Mouse (Mus musculus) CH12.LX (cell line): ENCODE measurements around the gene Stpg4. TPM values are rescaled to one million over a fixed set of nuclear protein-coding genes. Genes with fewer than 3 reads are reported as not detected.

Source experiments
- DNase-seq: peaks from one replicate; pipeline ENCODE4 v3.0.0-alpha.2; 2013; ENCODE audit errors: extremely low read depth
- H3K27ac ChIP-seq: 2 replicates; pipeline ENCODE4 v1.5.1; 2012; ENCODE audit warnings: low read depth, mild to moderate bottlenecking, control low read depth, moderate library complexity; ENCODE audit not compliant: insufficient read depth
- H3K27me3 ChIP-seq: replicated peaks from 2 replicates; pipeline ENCODE3; 2012; ENCODE audit warnings: inconsistent platforms
- H3K36me3 ChIP-seq, 2 experiments: replicated peaks in 1 of 2; 2 replicates each; pipeline versions ENCODE3 to v1.6.1; 2012; ENCODE audit warnings: inconsistent platforms in 1 of 2, low read length in 1 of 2, mild to moderate bottlenecking in 1 of 2, mixed read lengths in 1 of 2, moderate library complexity in 1 of 2; ENCODE audit not compliant: control insufficient read depth in 1 of 2, insufficient read depth in 1 of 2
- H3K4me1 ChIP-seq, 2 experiments: 2 replicates each; pipeline ENCODE4 v1.6.1; 2012; ENCODE audit warnings: inconsistent platforms in 1 of 2, moderate library complexity in 1 of 2; ENCODE audit not compliant: insufficient read depth in 2 of 2, control insufficient read depth in 1 of 2
- H3K4me2 ChIP-seq: 2 replicates; pipeline ENCODE4 v1.6.1; 2012; ENCODE audit warnings: low read depth, mild to moderate bottlenecking, control low read depth; ENCODE audit not compliant: poor library complexity, insufficient read depth, severe bottlenecking
- H3K4me3 ChIP-seq, 3 experiments: fragments of 150-350 bp in 1 of 3; sonication (generic) in 1 of 3; replicated peaks in 1 of 3; 2 replicates each; pipeline versions ENCODE3 to v1.5.1; 2011 to 2012; ENCODE audit warnings: low read depth in 2 of 3, low read length in 2 of 3, mild to moderate bottlenecking in 2 of 3, moderate library complexity in 2 of 3, control low read depth in 1 of 3, improper control_type of control experiment in 1 of 3, inconsistent platforms in 1 of 3, mixed read lengths in 1 of 3; ENCODE audit not compliant: poor library complexity in 1 of 3
- H3K79me2 ChIP-seq: replicated peaks from 2 replicates; pipeline ENCODE4 v1.6.1; 2012; ENCODE audit warnings: mild to moderate bottlenecking, moderate library complexity; ENCODE audit not compliant: control insufficient read depth, poor library complexity, insufficient read depth, severe bottlenecking; ENCODE audit errors: extremely low read depth
- H3K9ac ChIP-seq: 2 replicates; pipeline ENCODE4 v1.6.1; 2012; ENCODE audit warnings: low read depth, mild to moderate bottlenecking, control low read depth, moderate library complexity; ENCODE audit not compliant: insufficient read depth
- H3K9me3 ChIP-seq: replicated peaks from 2 replicates; pipeline ENCODE3; 2012; ENCODE audit warnings: low read length, inconsistent platforms, mixed read lengths
- CHD1 ChIP-seq: IDR thresholded peaks from 2 replicates; pipeline ENCODE4 v1.6.1; 2012; ENCODE audit warnings: low read depth, low read length, improper control_type of control experiment, inconsistent platforms
- E2F4 ChIP-seq: IDR thresholded peaks from 2 replicates; pipeline ENCODE4 v1.6.1; 2011; ENCODE audit warnings: low read depth, low read length, improper control_type of control experiment; ENCODE audit not compliant: insufficient replicate concordance
- ELF1 ChIP-seq: IDR thresholded peaks from 2 replicates; pipeline ENCODE4 v1.6.1; 2014; ENCODE audit warnings: low read depth, mild to moderate bottlenecking, inconsistent platforms, low read length, improper control_type of control experiment
- EP300 ChIP-seq: IDR thresholded peaks from 2 replicates; pipeline ENCODE4 v1.6.1; 2011; ENCODE audit warnings: low read length, improper control_type of control experiment
- ETS1 ChIP-seq: conservative IDR thresholded peaks from 2 replicates; pipeline ENCODE4 v1.6.1; 2012; ENCODE audit warnings: low read depth, mild to moderate bottlenecking, inconsistent platforms, low read length, improper control_type of control experiment, moderate library complexity
- GABPA ChIP-seq: IDR thresholded peaks from 2 replicates; pipeline ENCODE4 v1.6.1; 2012; ENCODE audit warnings: low read depth, low read length, improper control_type of control experiment, inconsistent platforms; ENCODE audit not compliant: insufficient replicate concordance
- HCFC1 ChIP-seq: IDR thresholded peaks from 2 replicates; pipeline ENCODE4 v1.6.1; 2012; ENCODE audit warnings: low read depth, mild to moderate bottlenecking, inconsistent platforms, low read length, improper control_type of control experiment
- IRF4 ChIP-seq: IDR thresholded peaks from 2 replicates; pipeline ENCODE4 v1.6.1; 2014; ENCODE audit warnings: low read depth, mild to moderate bottlenecking, inconsistent platforms, low read length, improper control_type of control experiment
- JUN ChIP-seq: IDR thresholded peaks from 2 replicates; pipeline ENCODE4 v1.6.1; 2011; ENCODE audit warnings: low read depth, mild to moderate bottlenecking, low read length, improper control_type of control experiment, moderate library complexity; ENCODE audit not compliant: insufficient read depth
- JUND ChIP-seq: conservative IDR thresholded peaks from 2 replicates; pipeline ENCODE4 v1.6.1; 2011; ENCODE audit warnings: low read depth, low read length, improper control_type of control experiment
- MAFK ChIP-seq: IDR thresholded peaks from 2 replicates; pipeline ENCODE4 v1.6.1; 2011; ENCODE audit warnings: low read length, improper control_type of control experiment; ENCODE audit not compliant: insufficient replicate concordance
- MAX ChIP-seq: IDR thresholded peaks from 2 replicates; pipeline ENCODE4 v1.6.1; 2011; ENCODE audit warnings: low read length, improper control_type of control experiment
- MYC ChIP-seq: IDR thresholded peaks from 2 replicates; pipeline ENCODE4 v1.6.1; 2011; ENCODE audit warnings: low read depth, mild to moderate bottlenecking, improper control_type of control experiment, low read length
- NELFE ChIP-seq: IDR thresholded peaks from 2 replicates; pipeline ENCODE4 v1.6.1; 2011; ENCODE audit warnings: low read depth, low read length, improper control_type of control experiment
- NRF1 ChIP-seq: IDR thresholded peaks from 2 replicates; pipeline ENCODE4 v1.6.1; 2014; ENCODE audit warnings: low read depth, mild to moderate bottlenecking, inconsistent platforms, low read length, improper control_type of control experiment, moderate library complexity
- RAD21 ChIP-seq: IDR thresholded peaks from 2 replicates; pipeline ENCODE4 v1.6.1; 2011; ENCODE audit warnings: low read depth, mild to moderate bottlenecking, low read length, improper control_type of control experiment, moderate library complexity
- SIN3A ChIP-seq: IDR thresholded peaks from 2 replicates; pipeline ENCODE4 v1.6.1; 2012; ENCODE audit warnings: low read length, improper control_type of control experiment, inconsistent platforms
- SMC3 ChIP-seq: IDR thresholded peaks from 2 replicates; pipeline ENCODE4 v1.6.1; 2011; ENCODE audit warnings: low read depth, low read length, improper control_type of control experiment
- TCF12 ChIP-seq: IDR thresholded peaks from 2 replicates; pipeline ENCODE4 v1.6.1; 2014; ENCODE audit warnings: low read depth, mild to moderate bottlenecking, inconsistent platforms, low read length, improper control_type of control experiment
- UBTF ChIP-seq: IDR thresholded peaks from 2 replicates; pipeline ENCODE4 v1.6.1; 2012; ENCODE audit warnings: low read depth, mild to moderate bottlenecking, inconsistent platforms, low read length, improper control_type of control experiment, moderate library complexity
- USF1 ChIP-seq: IDR thresholded peaks from 2 replicates; pipeline ENCODE4 v1.6.1; 2014; ENCODE audit warnings: low read depth, mild to moderate bottlenecking, inconsistent platforms, low read length, improper control_type of control experiment
- ZC3H11A ChIP-seq: IDR thresholded peaks from 2 replicates; pipeline ENCODE4 v1.6.1; 2012; ENCODE audit warnings: low read depth, mild to moderate bottlenecking, inconsistent platforms, low read length, improper control_type of control experiment
- ZNF384 ChIP-seq: IDR thresholded peaks from 2 replicates; pipeline ENCODE4 v1.6.1; 2012; ENCODE audit warnings: low read depth, low read length, improper control_type of control experiment, inconsistent platforms
- dilution Hi-C: fragments of 300-500 bp; cut with MboI; formaldehyde crosslinking; loops from 2 replicates; pipeline ENCODE4 v1.14.3; 2020; ENCODE audit warnings: low sequenced_read_pairs; ENCODE audit not compliant: extremely low pct_unique_long_range_greater_than_20kb, extremely low pct_ligation_motif_present
- in situ Hi-C: fragments of 300-500 bp; cut with MboI; formaldehyde crosslinking; loops from 3 replicates; pipeline ENCODE4 v1.14.3; 2019; ENCODE audit warnings: low sequenced_read_pairs, low pct_ligation_motif_present, low pct_unique_long_range_greater_than_20kb, mixed read lengths
- polyA plus RNA-seq: library from polyadenylated mRNA; unstranded; fragments of >175 nt; gene quantifications from 2 replicates; pipeline ENCODE4 v1.2.1, GENCODE M21; 2012; ENCODE audit warnings: low read depth; ENCODE audit not compliant: insufficient read length
- total RNA-seq, 2 experiments: library from RNA; depleted of rRNA; stranded (reverse); fragments of 300-350 nt in 1 of 2; fragments of >200 nt in 1 of 2; gene quantifications; 2 replicates each; pipeline ENCODE4 v1.2.3; 2012 to 2014

The Stpg4 gene
- total and polyA plus RNA-seq, 3 experiments = not detected

GRCm38 (mm10) chr17:87470282-87470681 lies 42.7 kb upstream of the Stpg4 start:
- no peaks in the 10 kb centered on the region for H3K79me2 ChIP-seq
- H3K4me3 ChIP-seq = no peak overlapping the region
- H3K27me3 ChIP-seq = no peaks in the 10 kb centered on the region
- in situ Hi-C loops (no loop called here), dilution Hi-C loops (no loop called here)
- no peak for DNase-seq
- no peaks in the 10 kb centered on the region for H3K9me3 ChIP-seq
- H3K27ac ChIP-seq = no peak overlapping the region
- H3K9ac ChIP-seq = no peak overlapping the region
- H3K4me1 ChIP-seq = peaks cover 2 to 3% of the 10 kb centered on the region in 2 experiments; a peak in 1 of 4 replicates
- TF ChIP-seq SMC3 = no peak
- no peak for TF ChIP-seq JUND
- no peak for TF ChIP-seq MAX
- TF ChIP-seq NRF1 = no peak
- no peak for TF ChIP-seq ELF1
- no peak for TF ChIP-seq E2F4
- no peak for TF ChIP-seq ETS1
- TF ChIP-seq SIN3A = no peak
- no peak for TF ChIP-seq GABPA
- TF ChIP-seq ZNF384 = no peak
- TF ChIP-seq EP300 = no peak
- no peak for TF ChIP-seq TCF12
- TF ChIP-seq MYC = no peak
- TF ChIP-seq JUN = no peak
- TF ChIP-seq RAD21 = no peak
- no peak for TF ChIP-seq CHD1
- TF ChIP-seq MAFK = no peak
- no peak for TF ChIP-seq HCFC1
- no peak for TF ChIP-seq UBTF
- no peak for TF ChIP-seq IRF4
- no peaks in the 10 kb centered on the region for H3K36me3 ChIP-seq
- H3K4me2 ChIP-seq = no peak overlapping the region

GRCm38 (mm10) chr17:87469428-87469827 lies 41.9 kb upstream of the Stpg4 start:
- H3K79me2 ChIP-seq = no peaks in the 10 kb centered on the region
- in situ Hi-C loops = no loop called here
- H3K36me3 ChIP-seq = no peaks in the 10 kb centered on the region
- no peak overlapping the region for H3K4me3 ChIP-seq
- H3K9ac ChIP-seq = no peak overlapping the region
- H3K9me3 ChIP-seq = no peaks in the 10 kb centered on the region
- dilution Hi-C loops = no loop called here
- H3K27ac ChIP-seq = no peak overlapping the region
- TF ChIP-seq JUN (no peak), UBTF (no peak), NELFE (no peak), NRF1 (no peak), SIN3A (no peak), E2F4 (no peak), USF1 (no peak), GABPA (no peak), ZC3H11A (no peak), HCFC1 (no peak), MAX (no peak)
- no peak overlapping the region for H3K4me2 ChIP-seq
- H3K27me3 ChIP-seq = no peaks in the 10 kb centered on the region
- H3K4me1 ChIP-seq = peaks cover 2 to 3% of the 10 kb centered on the region in 2 experiments; a peak in 1 of 4 replicates
- no peak for DNase-seq
